Mouse (Mus musculus) hindbrain, embryonic 16.5 days (tissue): ENCODE measurements at regions not wholly inside any gene's neighbourhood (a gene's known extent, or its start where the extent isn't known, plus 50 kb on each side); places are given as distances from the start of the nearest gene placed in this dataset.

ENCODE experiments used
- ATAC-seq: fragments of 200-750 bp; cut with Nextera tagmentation; 2 replicates; pipeline ENCODE4 v1.8.0; 2017; ENCODE audit warnings: moderate TSS enrichment, moderate library complexity
- H3K27ac ChIP-seq: fragments of 300-500 bp; sonication (generic); 2 replicates; pipeline ENCODE4 v1.5.1; 2014; ENCODE audit warnings: low read depth, mild to moderate bottlenecking, control low read depth, low read length, moderate library complexity
- H3K27me3 ChIP-seq: fragments of 300-500 bp; sonication (generic); replicated peaks from 2 replicates; pipeline ENCODE4 v1.6.1; 2014; ENCODE audit warnings: low read length; ENCODE audit not compliant: control insufficient read depth, insufficient read depth
- H3K36me3 ChIP-seq: fragments of 300-500 bp; sonication (generic); 2 replicates; pipeline ENCODE4 v1.6.1; 2014; ENCODE audit warnings: mild to moderate bottlenecking, low read length, moderate library complexity, mixed read lengths; ENCODE audit not compliant: control insufficient read depth, insufficient read depth
- H3K4me1 ChIP-seq: fragments of 300-500 bp; sonication (generic); 2 replicates; pipeline ENCODE4 v1.6.1; 2014; ENCODE audit warnings: low read depth, low read length; ENCODE audit not compliant: control insufficient read depth, insufficient read depth
- H3K4me2 ChIP-seq: fragments of 300-500 bp; sonication (generic); 2 replicates; pipeline ENCODE4 v1.6.1; 2014; ENCODE audit warnings: mild to moderate bottlenecking, low read length, control low read depth, moderate library complexity
- H3K4me3 ChIP-seq: fragments of 300-500 bp; sonication (generic); 2 replicates; pipeline ENCODE4 v1.5.1; 2014; ENCODE audit warnings: mild to moderate bottlenecking, low read length, control low read depth, moderate library complexity
- H3K9ac ChIP-seq: fragments of 300-500 bp; sonication (generic); 2 replicates; pipeline ENCODE4 v1.6.1; 2014; ENCODE audit warnings: low read depth, mild to moderate bottlenecking, control low read depth, low read length, moderate library complexity
- H3K9me3 ChIP-seq: fragments of 300-500 bp; sonication (generic); 2 replicates; pipeline ENCODE4 v1.6.1; 2014; ENCODE audit warnings: mild to moderate bottlenecking, low read length, moderate library complexity; ENCODE audit not compliant: control insufficient read depth
- WGBS: fragments of 180-500 bp; shearing (Covaris S2); extraction: QIAGEN DNeasy Blood & Tissue Kit; methylation state at CpG from one replicate; pipeline ENCODE4 v1.1.7; 2014; 5-methylcytosine and 5-hydroxymethylcytosine counted together

DNA sequence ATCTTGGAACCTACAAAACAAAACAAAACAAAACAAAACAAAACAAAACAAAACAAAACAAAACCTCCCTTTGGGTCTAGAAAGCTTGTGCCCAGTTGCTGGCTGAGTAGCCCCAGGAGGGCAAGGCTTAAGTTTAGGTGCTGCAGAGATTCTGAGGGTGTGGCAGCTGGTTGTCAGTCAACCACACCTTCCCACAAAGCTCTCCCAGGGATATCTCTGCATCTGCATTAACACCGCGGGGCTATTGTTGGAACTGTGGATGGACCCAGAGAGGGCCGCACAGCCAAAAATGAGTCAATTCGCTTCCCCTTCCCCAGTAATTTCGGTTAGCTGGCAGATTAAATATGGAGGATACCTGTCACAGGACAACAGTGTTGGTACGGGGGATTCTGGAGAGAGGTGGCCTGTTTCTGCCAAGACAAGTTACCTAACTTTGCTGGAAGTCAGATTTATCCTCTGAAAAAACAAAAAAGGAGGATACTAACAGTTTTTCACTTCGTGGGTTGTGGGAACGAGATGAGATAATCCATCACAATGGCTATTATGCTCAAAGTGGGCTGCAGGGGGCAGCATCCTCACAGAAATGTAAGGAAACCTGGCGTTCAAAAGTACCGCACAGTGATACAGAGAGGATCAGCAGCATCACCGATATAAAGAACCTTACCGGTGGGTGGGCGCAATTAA, 96.7 kb downstream of the 1500009L16Rik start:
- Histone ChIP-seq H3K4me2 (peak overlapping the region; percentile 44), H3K9me3 (no peaks in the 10 kb centered on the region), H3K36me3 (no peaks in the 10 kb centered on the region), H3K9ac (0 out of 2 replicates have a peak overlapping the region, but pooled peaks have one; percentile 1), H3K27me3 (no peaks in the 10 kb centered on the region), H3K27ac (no peak overlapping the region), H3K4me1 (no peaks in the 10 kb centered on the region), H3K4me3 (no peak overlapping the region)
- WGBS = 9% methylated on average over 13 of the region's 13 CpGs
- peak; percentile 89 for ATAC-seq

DNA sequence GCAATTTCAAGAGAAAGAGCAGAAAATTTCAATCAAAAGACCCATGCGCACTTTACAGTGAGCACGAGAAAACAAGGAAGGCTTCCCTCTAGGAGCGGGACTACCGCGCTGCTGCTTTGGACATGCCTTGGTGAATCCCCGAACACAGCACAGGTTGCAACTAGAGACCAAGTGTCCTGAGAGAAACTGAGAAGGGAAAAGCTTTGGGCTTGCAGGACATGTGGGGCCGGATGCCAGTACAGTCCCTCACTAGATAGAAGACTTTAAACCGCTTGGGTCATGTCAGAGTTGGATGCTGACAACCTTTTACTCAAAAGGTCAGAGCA, 97.2 kb downstream of the 1500009L16Rik start:
- H3K9ac ChIP-seq = 0 out of 2 replicates have a peak overlapping the region, but pooled peaks have one; percentile 22
- 65% methylated on average over 8 of the region's 8 CpGs for WGBS
- no peak overlapping the region for H3K27ac ChIP-seq
- H3K4me1 ChIP-seq = no peaks in the 10 kb centered on the region
- H3K4me3 ChIP-seq = no peak overlapping the region
- H3K4me2 ChIP-seq = peak overlapping the region; percentile 38
- H3K27me3 ChIP-seq = no peaks in the 10 kb centered on the region
- no peaks in the 10 kb centered on the region for H3K36me3 ChIP-seq
- H3K9me3 ChIP-seq = no peaks in the 10 kb centered on the region
- ATAC-seq = peak; percentile 72

DNA sequence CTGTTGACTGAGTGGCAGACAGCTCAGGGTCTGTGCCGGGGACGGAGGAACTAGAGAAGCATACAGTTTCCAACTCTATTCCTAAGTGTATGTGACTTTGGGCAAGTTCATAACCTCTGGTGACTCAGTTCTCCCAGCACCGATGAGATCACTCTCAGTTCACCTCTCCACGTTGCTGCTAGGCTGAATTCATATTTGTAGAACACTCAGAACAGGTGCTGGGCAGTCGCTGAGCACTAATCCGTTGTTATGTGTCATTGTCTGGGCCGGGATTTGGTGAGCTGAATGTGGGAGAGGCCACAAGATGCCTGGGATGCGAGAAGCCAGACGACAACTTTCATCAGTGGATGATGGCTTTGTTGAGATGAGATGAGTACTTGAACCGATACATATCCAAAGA, 98.4 kb downstream of the 1500009L16Rik start:
- Histone ChIP-seq H3K9ac (no peak overlapping the region), H3K4me1 (no peaks in the 10 kb centered on the region), H3K4me2 (no peak overlapping the region), H3K4me3 (no peak overlapping the region), H3K27ac (no peak overlapping the region), H3K27me3 (no peaks in the 10 kb centered on the region), H3K9me3 (no peaks in the 10 kb centered on the region), H3K36me3 (no peaks in the 10 kb centered on the region)
- WGBS = 80% methylated on average over 10 of the region's 10 CpGs
- no peak for ATAC-seq

DNA sequence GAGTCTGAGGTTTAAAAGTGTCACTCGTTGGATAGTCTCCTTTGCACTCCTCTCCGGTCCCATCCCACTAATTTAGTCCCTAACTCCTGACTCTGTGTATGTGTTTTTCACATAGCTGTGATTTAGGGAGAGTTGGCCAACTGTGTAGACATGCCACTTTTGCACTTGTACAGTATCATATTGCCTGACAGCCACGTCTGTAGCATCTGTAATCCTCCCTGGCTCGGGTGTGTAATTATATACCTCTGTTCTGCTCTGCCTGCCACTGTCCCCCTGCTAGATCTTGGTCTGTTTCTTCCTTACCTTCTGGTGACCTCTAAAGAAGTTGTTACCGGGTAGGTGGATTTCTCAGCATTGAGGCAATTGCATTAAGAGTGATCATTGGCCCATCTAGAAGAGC, 103.4 kb downstream of the 1500009L16Rik start:
- H3K27ac ChIP-seq = no peak overlapping the region
- ATAC-seq = no peak
- H3K9me3 ChIP-seq = no peaks in the 10 kb centered on the region
- no peaks in the 10 kb centered on the region for H3K27me3 ChIP-seq
- H3K9ac ChIP-seq = no peak overlapping the region
- H3K4me1 ChIP-seq = no peaks in the 10 kb centered on the region
- 89% methylated on average over 5 of the region's 5 CpGs for WGBS
- no peak overlapping the region for H3K4me3 ChIP-seq
- no peaks in the 10 kb centered on the region for H3K36me3 ChIP-seq
- no peak overlapping the region for H3K4me2 ChIP-seq

DNA sequence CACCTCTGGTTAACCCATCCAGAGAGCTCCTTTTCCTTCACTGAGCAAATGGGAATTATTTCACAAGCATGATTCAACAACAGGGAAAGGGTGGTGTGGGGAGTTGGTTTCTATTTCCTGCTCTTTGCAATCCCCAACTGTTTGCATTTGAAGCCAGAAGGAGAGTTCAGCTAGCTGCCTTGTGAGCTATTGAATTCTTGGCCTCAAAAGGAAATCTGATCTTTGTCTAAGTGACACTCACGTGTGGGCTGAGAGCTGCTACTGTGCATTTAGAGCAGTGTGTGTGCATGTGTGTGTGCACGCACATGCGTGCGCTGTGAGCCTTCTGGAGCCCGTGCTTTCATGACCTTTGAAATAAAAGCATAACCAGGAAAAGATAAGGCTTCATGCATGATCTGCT, 113.7 kb downstream of the 1500009L16Rik start:
- no peak overlapping the region for H3K4me2 ChIP-seq
- no peaks in the 10 kb centered on the region for H3K4me1 ChIP-seq
- no peak for ATAC-seq
- no peaks in the 10 kb centered on the region for H3K36me3 ChIP-seq
- H3K27me3 ChIP-seq = no peaks in the 10 kb centered on the region
- WGBS = 78% methylated on average over 5 of the region's 5 CpGs
- no peak overlapping the region for H3K4me3 ChIP-seq
- no peaks in the 10 kb centered on the region for H3K9me3 ChIP-seq
- no peak overlapping the region for H3K27ac ChIP-seq
- no peak overlapping the region for H3K9ac ChIP-seq

DNA sequence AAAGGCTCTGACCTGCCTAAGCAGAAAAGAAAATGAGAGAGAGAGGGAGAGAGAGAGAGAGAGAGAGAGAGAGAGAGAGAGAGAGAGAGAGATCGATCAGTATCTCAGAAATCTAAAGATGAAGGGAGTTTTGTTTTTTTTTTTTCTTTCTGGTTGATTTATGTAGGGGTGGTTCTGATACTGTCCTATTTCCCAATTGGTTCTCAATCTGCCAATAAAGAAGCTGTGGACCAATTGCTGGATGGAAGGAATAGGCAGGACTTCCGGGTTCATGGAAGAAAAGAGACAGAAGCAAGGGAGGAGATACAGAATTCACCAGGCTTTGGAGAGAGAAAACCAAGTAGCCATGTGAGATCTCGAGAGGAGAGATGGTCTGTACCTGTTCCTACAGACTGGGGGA, 117.6 kb downstream of the 1500009L16Rik start:
- no peak for ATAC-seq
- Histone ChIP-seq H3K9ac (no peak overlapping the region), H3K4me2 (no peak overlapping the region), H3K27ac (no peak overlapping the region), H3K4me3 (no peak overlapping the region), H3K36me3 (no peaks in the 10 kb centered on the region), H3K9me3 (no peaks in the 10 kb centered on the region; the same call in 1 of the 2 replicates), H3K4me1 (no peaks in the 10 kb centered on the region), H3K27me3 (no peaks in the 10 kb centered on the region)
- WGBS = 87% methylated on average over 3 of the region's 3 CpGs

DNA sequence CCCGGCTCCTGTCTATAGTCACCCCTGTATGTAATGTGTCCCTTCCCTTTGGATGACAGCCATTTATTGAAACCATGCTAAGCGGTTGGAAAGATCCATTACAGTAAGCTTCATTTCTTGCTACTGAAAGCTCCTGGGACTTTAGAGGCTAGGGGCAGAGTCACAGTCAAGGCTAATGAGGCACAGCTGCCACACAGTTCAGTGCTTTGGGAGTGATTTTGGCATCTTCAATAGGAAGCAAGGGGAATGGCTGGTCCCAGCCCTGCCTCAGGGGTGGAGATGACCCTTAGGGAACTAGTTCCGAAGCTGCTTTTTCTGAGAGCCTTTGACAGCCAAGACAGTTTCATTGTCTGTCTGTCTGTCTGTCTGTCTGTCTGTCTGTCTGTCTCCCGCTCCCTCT, 128.2 kb downstream of the 1500009L16Rik start:
- no peak overlapping the region for H3K4me3 ChIP-seq
- H3K4me2 ChIP-seq = no peak overlapping the region
- peaks cover 4% of the 10 kb centered on the region; the same call in 1 of the 2 replicates for H3K4me1 ChIP-seq
- no peaks in the 10 kb centered on the region for H3K27me3 ChIP-seq
- 50% methylated on average over 4 of the region's 4 CpGs for WGBS
- no peak overlapping the region for H3K9ac ChIP-seq
- H3K36me3 ChIP-seq = no peaks in the 10 kb centered on the region
- H3K27ac ChIP-seq = no peak overlapping the region
- H3K9me3 ChIP-seq = no peaks in the 10 kb centered on the region
- ATAC-seq = no peak

DNA sequence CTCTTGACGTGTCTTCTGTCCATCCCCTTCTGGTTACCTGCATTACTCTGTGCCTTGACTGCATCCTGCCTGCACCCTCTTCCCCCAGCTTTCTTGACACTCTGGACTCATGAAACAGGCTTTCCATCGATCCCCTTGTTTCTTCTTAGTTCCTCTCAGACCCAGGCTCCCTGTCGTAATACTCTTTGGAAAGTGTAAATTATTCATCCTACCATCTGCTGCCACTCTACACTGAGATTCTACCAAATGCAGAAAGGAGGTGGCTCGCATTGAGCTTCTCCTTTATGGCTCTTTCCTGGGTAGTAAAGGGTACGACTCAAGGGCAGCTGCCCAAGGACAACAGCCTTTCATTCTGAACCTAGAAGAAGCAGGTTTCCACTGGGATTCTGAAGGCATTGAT, 129.5 kb downstream of the 1500009L16Rik start:
- no peak overlapping the region for H3K4me2 ChIP-seq
- WGBS = 76% methylated on average over 5 of the region's 5 CpGs

DNA sequence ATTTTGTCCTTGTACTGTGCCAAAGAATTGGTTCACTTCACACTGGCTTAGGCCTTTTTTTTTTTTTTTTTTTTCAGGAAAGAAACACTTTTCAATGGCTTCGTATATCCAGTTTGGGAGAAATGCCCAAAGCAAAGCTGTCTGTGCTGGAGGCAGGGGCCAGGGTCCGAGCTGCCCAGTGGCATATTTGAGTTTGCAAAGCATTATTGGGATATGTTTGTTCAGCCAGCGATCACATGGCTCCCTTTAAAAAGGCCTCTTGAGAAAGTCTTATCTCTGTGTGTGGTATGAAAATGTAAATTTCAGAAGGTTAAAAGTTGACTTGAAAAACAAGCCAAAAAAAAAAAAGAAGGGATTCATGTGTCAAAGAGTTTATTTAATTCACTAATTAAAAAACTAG, 130.1 kb downstream of the 1500009L16Rik start:
- no peak overlapping the region for H3K4me2 ChIP-seq
- no peaks in the 10 kb centered on the region for H3K27me3 ChIP-seq
- peaks cover 4% of the 10 kb centered on the region; the same call in 1 of the 2 replicates for H3K4me1 ChIP-seq
- H3K9me3 ChIP-seq = no peaks in the 10 kb centered on the region
- no peaks in the 10 kb centered on the region for H3K36me3 ChIP-seq
- H3K9ac ChIP-seq = no peak overlapping the region
- 71% methylated on average over 3 of the region's 3 CpGs for WGBS
- ATAC-seq = no peak
- no peak overlapping the region for H3K4me3 ChIP-seq
- no peak overlapping the region for H3K27ac ChIP-seq

More for the DNA sequence above, 129.5 kb downstream of the 1500009L16Rik start:
- no peak overlapping the region for H3K9ac ChIP-seq
- H3K27ac ChIP-seq = no peak overlapping the region
- H3K9me3 ChIP-seq = no peaks in the 10 kb centered on the region
- H3K36me3 ChIP-seq = no peaks in the 10 kb centered on the region
- ATAC-seq = no peak
- no peaks in the 10 kb centered on the region for H3K27me3 ChIP-seq
- H3K4me3 ChIP-seq = no peak overlapping the region
- H3K4me1 ChIP-seq = peaks cover 4% of the 10 kb centered on the region; the same call in 1 of the 2 replicates
